Mouse (Mus musculus) activated CD4-positive, CD25-positive, alpha-beta regulatory T cell, adult 9 weeks (primary cell): ENCODE data around the gene Rtn2. TPM values are rescaled to one million over a fixed set of nuclear protein-coding genes. Genes with fewer than 3 reads are reported as not detected.

Source experiments
- polyA plus RNA-seq: library from polyadenylated mRNA; unstranded; fragments of 100-300 nt; shearing (Covaris generic); gene quantifications from one replicate; pipeline ENCODE4 v1.2.1, GENCODE M21; 2017

Gene Rtn2
- polyA plus RNA-seq, result not detected

DNA sequence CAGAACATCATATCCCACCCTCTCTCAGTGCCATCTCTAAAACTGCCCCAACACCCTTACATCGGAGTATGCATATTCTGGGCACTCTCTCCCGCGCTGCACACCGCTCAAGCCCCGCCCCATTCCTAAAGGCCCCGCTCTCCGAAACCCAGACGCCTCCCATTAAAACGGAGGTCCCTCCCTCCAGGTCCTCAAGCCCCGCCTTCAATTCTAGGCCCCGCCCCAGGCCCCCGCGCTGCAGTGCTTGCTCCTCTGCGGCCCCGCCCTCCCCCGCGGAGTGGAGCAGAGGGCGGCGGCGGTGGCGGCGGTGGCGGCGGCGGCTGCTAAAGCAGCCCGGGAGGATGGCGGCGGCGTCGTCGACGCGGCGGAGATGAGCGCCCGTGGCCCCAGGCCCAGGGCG is at the start of gene Rtn2:
TSS of gene Rtn2 (plus strand) at position 240 of the 400 bp plus-strand sequence.

DNA sequence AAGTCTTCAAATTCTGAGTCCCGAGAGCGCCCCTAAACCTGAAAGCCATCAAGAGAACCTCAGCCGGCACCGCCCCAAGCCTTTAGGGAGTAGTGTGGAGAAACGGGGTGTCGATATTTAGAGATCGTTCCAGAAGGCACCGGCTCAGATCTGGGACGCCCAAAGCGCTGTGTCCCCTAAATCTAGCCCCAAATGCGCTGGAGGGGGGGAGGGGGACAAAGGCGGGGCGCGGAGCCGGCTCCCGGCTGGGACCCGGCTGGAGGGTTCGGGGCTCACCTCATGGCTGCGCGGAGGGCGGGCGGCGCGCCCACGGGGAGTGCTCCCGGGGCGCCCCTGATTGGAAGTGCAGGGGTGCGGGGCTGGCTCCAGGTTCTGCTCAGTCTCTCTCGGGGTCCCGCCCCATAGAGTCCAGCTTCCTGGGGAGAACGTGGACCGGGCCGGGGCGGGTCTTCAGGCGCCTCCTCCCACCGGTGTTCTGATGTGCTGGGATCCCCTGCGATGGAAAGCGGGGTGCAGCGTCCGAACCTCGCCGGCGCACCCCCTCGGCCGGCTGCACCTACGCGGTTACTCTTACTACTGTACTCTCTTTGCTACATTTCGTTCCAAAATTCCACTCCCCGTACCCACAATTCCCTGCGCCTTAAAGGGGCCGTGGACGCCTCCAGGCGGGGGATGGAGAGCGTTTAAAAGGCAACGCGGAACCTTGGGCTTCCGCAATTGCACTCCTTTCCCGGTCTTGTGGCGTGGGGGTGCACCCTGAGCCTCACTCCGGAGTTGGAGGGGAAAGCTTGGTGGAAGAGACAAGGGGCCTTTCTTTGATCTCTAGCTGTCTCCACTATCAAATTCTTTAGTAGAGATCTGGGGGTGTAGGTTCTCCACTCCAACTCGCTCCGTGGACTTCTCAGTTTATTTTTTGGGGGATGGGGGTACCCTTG is 10.9 kb upstream of the Rtn2 start, which contains the start of gene Vasp:
TSS of gene Vasp (minus strand) at position 580 of the 935 bp plus-strand sequence.

DNA sequence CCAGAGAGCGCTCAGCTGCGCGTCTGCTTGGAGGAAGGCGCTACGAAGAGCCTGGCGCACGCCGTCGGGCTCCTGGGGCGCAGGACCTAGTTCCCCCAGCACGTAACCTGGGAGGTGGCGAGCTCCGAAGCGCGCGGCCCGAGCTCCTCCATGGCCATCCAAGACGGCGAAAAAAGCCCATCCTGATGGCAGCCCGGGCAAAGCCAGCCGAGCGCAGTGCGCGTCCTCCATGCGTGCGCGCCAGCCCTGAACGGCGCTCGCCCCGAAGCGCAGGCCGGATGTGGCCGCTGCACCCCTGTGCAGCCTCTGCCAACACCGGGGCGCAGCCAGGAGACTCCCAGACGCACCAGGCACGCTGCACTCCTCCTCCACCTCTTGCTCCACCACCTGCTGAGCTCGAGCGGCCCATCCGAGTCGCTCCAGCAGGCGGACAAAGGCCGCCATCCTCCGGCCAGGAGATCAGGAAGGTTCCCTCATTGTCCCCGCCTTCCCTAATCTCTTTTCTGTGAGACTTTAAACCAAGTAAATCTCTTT is 2.8 kb upstream of the Rtn2 start, which contains the start of gene Ppm1n:
TSS of gene Ppm1n (minus strand) at position 484 of the 534 bp plus-strand sequence.

DNA sequence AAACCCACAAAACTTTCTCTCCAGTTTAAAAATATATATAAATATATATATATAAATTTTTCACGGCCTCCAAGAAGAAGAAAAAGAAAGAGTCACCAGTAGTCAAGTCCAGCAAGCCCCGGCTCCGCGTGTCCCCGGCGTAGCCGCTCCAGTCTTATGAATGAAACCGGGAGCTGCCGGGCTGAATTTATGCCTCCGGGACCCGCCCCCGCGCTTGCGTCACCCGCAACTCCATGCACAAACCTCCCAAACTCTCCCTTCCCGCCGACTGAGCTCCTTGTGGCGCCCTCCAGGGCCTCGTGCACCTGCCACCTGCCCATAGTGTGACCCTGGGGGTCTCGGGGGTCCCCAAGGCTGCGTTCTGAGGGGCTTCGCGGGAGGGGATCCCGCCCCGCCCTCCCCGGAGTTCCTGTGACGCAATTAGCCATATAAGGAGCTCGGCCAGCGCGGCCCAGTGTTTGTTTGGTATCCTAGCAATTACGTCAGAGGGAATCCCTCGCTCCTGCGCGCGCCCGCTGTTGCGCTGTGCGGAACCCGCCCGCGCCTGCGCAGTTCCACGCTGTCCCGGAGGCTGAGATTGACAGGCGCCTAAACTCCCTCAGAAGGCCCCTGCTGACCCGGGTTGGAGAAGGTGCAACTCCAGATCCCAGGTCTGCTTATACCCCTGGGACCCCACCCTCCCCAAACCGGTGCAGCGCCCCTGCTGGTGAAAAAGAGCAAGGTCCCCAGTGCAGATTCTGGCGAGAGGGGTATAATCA is 27.6 kb downstream of the Rtn2 start, which contains the start of gene Fosb:
TSS of gene Fosb (minus strand) at position 168 of the 758 bp plus-strand sequence.

DNA sequence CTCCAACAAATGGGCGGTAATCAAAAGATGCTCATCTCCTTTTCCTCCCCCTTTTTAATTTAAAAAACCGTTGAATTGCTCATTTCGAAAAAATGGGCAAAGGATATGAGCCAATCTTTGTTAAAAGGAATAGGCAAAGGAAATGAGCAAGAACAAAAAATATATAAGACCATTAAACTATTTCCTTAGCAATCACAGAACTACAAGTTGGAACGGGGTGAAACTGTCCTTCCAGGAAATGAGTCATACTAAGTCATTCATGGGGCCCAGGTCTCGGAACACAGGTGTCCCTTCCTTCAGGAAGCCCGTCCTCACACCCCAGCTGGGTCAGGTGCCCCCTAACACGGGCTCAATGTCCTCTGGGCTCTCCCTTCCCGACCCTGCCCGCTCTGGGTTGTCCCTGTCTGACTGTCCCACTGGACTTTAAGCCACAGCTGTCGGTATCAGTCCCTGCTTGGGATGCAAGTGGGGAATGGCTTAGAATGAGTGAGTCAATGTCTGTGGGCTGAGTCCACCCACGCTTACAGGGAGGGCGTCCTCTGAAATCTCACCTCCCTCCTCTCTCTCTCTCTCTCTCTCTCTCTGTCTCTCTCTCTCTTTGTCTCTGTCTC is 61.9 kb downstream of the Rtn2 start, which contains the start of gene Ercc1:
TSS of gene Ercc1 (plus strand) at position 542 of the 611 bp plus-strand sequence.

Other genes starting within 250 kb of the Rtn2 start
- gene Rsph6a, start 227.9 kb upstream of the Rtn2 start, polyA plus RNA-seq, result not detected
- 0.22 TPM for gene Dmwd, start 206.4 kb upstream of the Rtn2 start, polyA plus RNA-seq
- 1.0 TPM for gene Dmpk, start 198.8 kb upstream of the Rtn2 start, polyA plus RNA-seq
- gene Six5, start 188.0 kb upstream of the Rtn2 start, polyA plus RNA-seq, result 0.39 TPM
- not detected for gene Gm4969, start 164.3 kb upstream of the Rtn2 start, polyA plus RNA-seq
- 27.9 TPM for gene Fbxo46, start 162.8 kb upstream of the Rtn2 start, polyA plus RNA-seq
- 9.7 TPM for gene Qpctl, start 133.3 kb upstream of the Rtn2 start, polyA plus RNA-seq
- gene Snrpd2, start 132.9 kb upstream of the Rtn2 start, polyA plus RNA-seq, result 51.3 TPM
- not detected for gene Gipr, start 116.5 kb upstream of the Rtn2 start, polyA plus RNA-seq
- 31.6 TPM for gene Eml2, start 106.2 kb upstream of the Rtn2 start, polyA plus RNA-seq
- gene Gpr4, start 70.1 kb upstream of the Rtn2 start, polyA plus RNA-seq, result 0.16 TPM
- 25.4 TPM for gene Opa3, start 54.3 kb upstream of the Rtn2 start, polyA plus RNA-seq
- 333 TPM for gene Vasp, start 10.8 kb upstream of the Rtn2 start, polyA plus RNA-seq
- gene Ppm1n, start 2.6 kb upstream of the Rtn2 start, polyA plus RNA-seq, result 2.8 TPM
- gene Fosb, start 27.4 kb downstream of the Rtn2 start, polyA plus RNA-seq, result 0.78 TPM
- 86.2 TPM for gene Ercc1, start 62.2 kb downstream of the Rtn2 start, polyA plus RNA-seq
- 13.9 TPM for gene Cd3eap, start 76.9 kb downstream of the Rtn2 start, polyA plus RNA-seq
- gene Ppp1r13l, start 77.1 kb downstream of the Rtn2 start, polyA plus RNA-seq, result 0.20 TPM
- gene Ercc2, start 99.4 kb downstream of the Rtn2 start, polyA plus RNA-seq, result 9.9 TPM
- 17.0 TPM for gene Klc3, start 121.5 kb downstream of the Rtn2 start, polyA plus RNA-seq
- not detected for gene Ckm, start 122.2 kb downstream of the Rtn2 start, polyA plus RNA-seq
- gene Mark4, start 176.2 kb downstream of the Rtn2 start, polyA plus RNA-seq, result 2.0 TPM
- gene Exoc3l2, start 180.7 kb downstream of the Rtn2 start, polyA plus RNA-seq, result not detected
- gene Bloc1s3, start 225.7 kb downstream of the Rtn2 start, polyA plus RNA-seq, result 0.28 TPM
- gene Trappc6a, start 225.8 kb downstream of the Rtn2 start, polyA plus RNA-seq, result 115 TPM
- gene Nkpd1, start 235.2 kb downstream of the Rtn2 start, polyA plus RNA-seq, result not detected